Mouse (Mus musculus) testis, postnatal 10 days (tissue): ENCODE measurements at regions not wholly inside any gene's neighbourhood (a gene's known extent, or its start where the extent isn't known, plus 50 kb on each side); places are given as distances from the start of the nearest gene placed in this dataset.

Experiments
- DNase-seq: peaks from one replicate; pipeline ENCODE4 v3.0.0; 2021; ENCODE audit warnings: low spot score

- no peak for DNase-seq
Observed at GRCm38 (mm10) chr12:113333399-113333798, 147.7 kb downstream of the Tmem121 start.

GRCm38 (mm10) chr12:113333853-113334252, 148.1 kb downstream of the Tmem121 start:
- peak; percentile 9 for DNase-seq

GRCm38 (mm10) chr12:113337271-113337670, 151.5 kb downstream of the Tmem121 start:
- peak; percentile 32 for DNase-seq

GRCm38 (mm10) chr12:113338891-113339290, 150.4 kb upstream of the Adam6b start:
- no peak for DNase-seq

GRCm38 (mm10) chr12:113341046-113341445, 148.3 kb upstream of the Adam6b start:
- peak; percentile 10 for DNase-seq

GRCm38 (mm10) chr12:113355132-113355531, 134.2 kb upstream of the Adam6b start:
- DNase-seq, result peak; percentile 4

- peak; percentile 29 for DNase-seq
Observed at GRCm38 (mm10) chr12:113358077-113358476, 131.2 kb upstream of the Adam6b start.

- no peak for DNase-seq
Observed at GRCm38 (mm10) chr12:113360032-113360431, 129.3 kb upstream of the Adam6b start.

- no peak for DNase-seq
Observed at GRCm38 (mm10) chr12:113362409-113363038, 126.8 kb upstream of the Adam6b start.

- DNase-seq, result no peak
Observed at GRCm38 (mm10) chr12:113364023-113364422, 125.3 kb upstream of the Adam6b start.

GRCm38 (mm10) chr12:113364437-113364836, 124.9 kb upstream of the Adam6b start:
- no peak for DNase-seq

GRCm38 (mm10) chr12:113365783-113366182, 123.5 kb upstream of the Adam6b start:
- no peak for DNase-seq

GRCm38 (mm10) chr12:113366394-113366793, 122.9 kb upstream of the Adam6b start:
- no peak for DNase-seq

- no peak for DNase-seq
Observed at GRCm38 (mm10) chr12:113401578-113402113, 87.7 kb upstream of the Adam6b start.

- no peak for DNase-seq
Observed at GRCm38 (mm10) chr12:113402823-113403222, 86.5 kb upstream of the Adam6b start.

GRCm38 (mm10) chr12:113411113-113411512, 78.2 kb upstream of the Adam6b start:
- DNase-seq, result no peak

- DNase-seq, result no peak
Observed at GRCm38 (mm10) chr12:113413996-113414395, 75.3 kb upstream of the Adam6b start.

- DNase-seq, result no peak
Observed at GRCm38 (mm10) chr12:113417521-113417920, 71.8 kb upstream of the Adam6b start.

- no peak for DNase-seq
Observed at GRCm38 (mm10) chr12:113418731-113419402, 70.4 kb upstream of the Adam6b start.

- DNase-seq, result no peak
Observed at GRCm38 (mm10) chr12:113420721-113421305, 68.5 kb upstream of the Adam6b start.

GRCm38 (mm10) chr12:113421716-113422595, 67.4 kb upstream of the Adam6b start:
- DNase-seq, result no peak

- no peak for DNase-seq
Observed at GRCm38 (mm10) chr12:113422736-113423254, 66.5 kb upstream of the Adam6b start.
